ENCODE assay signal across 18 mouse cellular contexts in genomic region chr11:97299939-97300338, GRCm38 (mm10). TPM values are rescaled to one million over a fixed set of nuclear protein-coding genes. Genes with fewer than 3 reads are reported as not detected.
"Had no signal": no experiment of that assay in that cellular context is flagged by ENCODE, and none has a peak within 500 bp of the region (broad histone marks: within the 10 kb centered on the region; RNA-seq: fewer than 3 reads in every experiment).

No protein-coding gene starts in this region.

- H3K9me3 ChIP-seq: lung, embryonic 15.5 days; megakaryocyte, embryonic 14.5 days; midbrain, embryonic 13.5 days; midbrain, embryonic 15.5 days; neural tube, embryonic 12.5 days; stomach, embryonic 15.5 days had no signal

- DNase-seq: lung, adult 2 months; lung, postnatal 14 days; lung, postnatal 36 days; right cerebral cortex, postnatal 14 days; thymus, adult 2 months; thymus, postnatal 25 days; thymus, postnatal 4 days had no signal

- H3K4me1 ChIP-seq: midbrain, embryonic 15.5 days; neural tube, embryonic 12.5 days had no signal

- ATAC-seq: lung, postnatal 0 days; midbrain, embryonic 13.5 days; midbrain, embryonic 15.5 days had no signal

- H3K4me2 ChIP-seq: lung, embryonic 15.5 days; midbrain, embryonic 11.5 days; midbrain, embryonic 13.5 days; midbrain, embryonic 15.5 days; neural tube, embryonic 12.5 days; stomach, embryonic 15.5 days had no signal

- H3K9ac ChIP-seq: lung, embryonic 15.5 days; midbrain, embryonic 13.5 days; midbrain, embryonic 15.5 days; neural tube, embryonic 12.5 days; stomach, embryonic 15.5 days had no signal

- H3K27me3 ChIP-seq: lung, embryonic 15.5 days; megakaryocyte, embryonic 14.5 days; midbrain, embryonic 13.5 days; midbrain, embryonic 15.5 days; neural tube, embryonic 12.5 days; stomach, embryonic 15.5 days had no signal

- H3K27ac ChIP-seq: lung, embryonic 15.5 days; macrophage; midbrain, embryonic 13.5 days; midbrain, embryonic 15.5 days; neural tube, embryonic 12.5 days; stomach, embryonic 15.5 days; stomach, postnatal 0 days had no signal

- H3K4me3 ChIP-seq: lung, embryonic 15.5 days; megakaryocyte, embryonic 14.5 days; midbrain, embryonic 13.5 days; midbrain, embryonic 15.5 days; neural tube, embryonic 12.5 days; stomach, embryonic 15.5 days had no signal

- H3K36me3 ChIP-seq: lung, embryonic 15.5 days; midbrain, embryonic 13.5 days; midbrain, embryonic 15.5 days; neural tube, embryonic 12.5 days; stomach, embryonic 15.5 days had no signal

RNA-seq across cellular contexts. Expression of gene Gpr179, which starts 51.9 kb away (rescaled TPM):
- total RNA-seq: neutrophil, adult 5-6 weeks had no signal
- polyA plus RNA-seq: midbrain, embryonic 11.5 days had no signal
